Mouse (Mus musculus): ENCODE results near the gene Adssl1.

DNA sequence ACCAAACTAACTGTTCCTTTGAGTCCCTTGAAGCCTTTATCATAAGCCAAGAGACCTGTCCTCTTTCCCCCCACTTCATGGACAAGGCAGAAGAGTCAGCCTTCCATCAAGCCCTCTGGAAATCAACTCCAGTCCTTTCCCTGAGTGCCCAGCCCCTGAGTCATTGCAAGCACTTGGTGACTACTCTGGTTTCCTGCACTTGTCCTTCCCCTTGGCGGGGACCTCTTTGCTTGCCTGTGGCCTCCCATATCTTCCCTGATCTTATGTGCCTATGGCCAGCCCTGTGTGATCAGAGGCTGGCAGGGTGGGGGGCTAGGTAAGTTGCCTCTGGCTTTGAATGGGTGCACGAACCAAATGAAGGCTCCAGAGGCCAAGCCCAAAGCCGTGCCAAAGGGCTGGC lies 2.1 kb downstream of the Adssl1 start:
- TF ChIP-seq CTCF (IDR thresholded peaks at IDR 0.05) (no peak), EP300 (IDR thresholded peaks at IDR 0.05) (no peak)
